Mouse (Mus musculus) liver, postnatal 0 days (tissue): Measurements from ENCODE around the gene Znhit6.
A peak's percentile ranks its signal among the peaks of the same experiment; 100 is the strongest.

Source experiments
- CTCF ChIP-seq: sonication (generic); IDR thresholded peaks from 2 replicates; pipeline ENCODE4 v1.5.1; 2016; ENCODE audit warnings: antibody characterized with exemption, low read depth
- EP300 ChIP-seq: IDR thresholded peaks from 2 replicates; pipeline ENCODE4 v1.6.1; 2016; ENCODE audit warnings: antibody characterized with exemption, low read depth, mild to moderate bottlenecking

- TF ChIP-seq CTCF = peak; percentile 35; the same call in 1 of the 2 replicates
- no peak for TF ChIP-seq EP300
Observed at GRCm38 (mm10) chr3:145648097-145648931, 72.3 kb downstream of the Znhit6 start.
